Mouse (Mus musculus) lung, adult 2 months (tissue): ENCODE measurements around the gene Clptm1.
"Not testable (repeated sequence)": the region's sequence is repeated elsewhere in the genome, so short reads cannot be mapped to it uniquely, and the experiment has no call there.

ENCODE experiments used
- CTCF ChIP-seq: fragments of 200-500 bp; IDR thresholded peaks from 2 replicates; pipeline ENCODE4 v1.5.1; 2011; ENCODE audit warnings: mild to moderate bottlenecking, low read length, control low read depth; ENCODE audit not compliant: insufficient read depth
- POLR2A ChIP-seq: fragments of 200-500 bp; IDR thresholded peaks from 2 replicates; pipeline ENCODE4 v1.6.1; 2011; ENCODE audit warnings: low read depth, mild to moderate bottlenecking, control low read depth, low read length, borderline replicate concordance; ENCODE audit errors: extremely low read depth

GRCm38 (mm10) chr7:19686927-19687583 lies 22.2 kb upstream of the Clptm1 start:
- TF ChIP-seq CTCF, POLR2A: not testable (repeated sequence)
